Comparison of ENCODE assay signal across 8 mouse cellular contexts in the genomic region with DNA sequence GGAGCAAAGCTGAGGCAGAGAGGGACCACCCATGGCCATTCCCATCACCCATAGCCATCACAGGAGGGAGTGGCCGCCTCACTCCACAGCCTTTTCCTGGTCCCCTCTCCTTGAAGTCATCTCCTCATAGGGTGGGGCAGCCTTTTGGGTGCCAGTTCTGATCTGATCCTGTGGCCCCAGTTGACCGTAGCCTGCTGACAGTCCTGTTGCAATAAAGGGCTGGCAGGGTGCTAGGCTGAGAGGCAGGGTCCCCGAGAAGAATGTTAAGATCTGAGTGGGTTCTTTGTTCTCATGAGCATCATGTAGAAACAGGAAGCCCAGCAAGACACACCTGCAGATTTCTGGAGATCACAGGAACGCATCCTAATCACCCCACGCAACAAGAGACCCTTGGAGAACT. TPM values are rescaled to one million over a fixed set of nuclear protein-coding genes. Genes with fewer than 3 reads are reported as not detected.
DNase-seq lines count a peak whose midpoint lies in the region; ATAC-seq lines count a peak whose summit lies in the region.

No protein-coding gene starts in this region.

- no peaks in the 10 kb centered on the region for H3K9me3 ChIP-seq in embryonic facial prominence, embryonic 11.5 days (replicated peaks; ENCODE audit: control insufficient read depth, low read length)
- no peaks in the 10 kb centered on the region for H3K9me3 ChIP-seq in hindbrain, embryonic 15.5 days

- no peak for ATAC-seq in embryonic facial prominence, embryonic 11.5 days (replicated peaks; ENCODE audit: insufficient number of reproducible peaks, low FRiP score, low TSS enrichment, low read depth)
- ATAC-seq in hindbrain, embryonic 15.5 days (ENCODE audit: low FRiP score, low read depth): no peak

- H3K9ac ChIP-seq in embryonic facial prominence, embryonic 11.5 days (replicated peaks; ENCODE audit: low read length): peak overlapping the region; percentile 90
- H3K9ac ChIP-seq in hindbrain, embryonic 15.5 days: no peak overlapping the region

- peak overlapping the region; percentile 65 for H3K4me3 ChIP-seq in embryonic facial prominence, embryonic 11.5 days (ENCODE audit: low read depth, low read length)
- 0 out of 2 replicates have a peak overlapping the region, but pooled peaks have one; percentile 35 for H3K4me3 ChIP-seq in hindbrain, embryonic 15.5 days

- intact Hi-C loops in left cerebral cortex, postnatal 14 days (cut with DNase I): no loop called here

- H3K4me1 ChIP-seq in embryonic facial prominence, embryonic 11.5 days (ENCODE audit: control insufficient read depth, insufficient read depth, low read length): peaks cover 6% of the 10 kb centered on the region
- peaks cover 14% of the 10 kb centered on the region for H3K4me1 ChIP-seq in hindbrain, embryonic 15.5 days (replicated peaks)

- peak overlapping the region; percentile 88 for H3K4me2 ChIP-seq in embryonic facial prominence, embryonic 11.5 days (ENCODE audit: low read depth, low read length)
- H3K4me2 ChIP-seq in hindbrain, embryonic 15.5 days: peak overlapping the region; percentile 70

- no peaks in the 10 kb centered on the region for H3K27me3 ChIP-seq in embryonic facial prominence, embryonic 11.5 days (ENCODE audit: control insufficient read depth, insufficient read depth, low read length)
- no peaks in the 10 kb centered on the region for H3K27me3 ChIP-seq in hindbrain, embryonic 15.5 days

- whole genome bisulfite sequencing in embryonic facial prominence, embryonic 11.5 days: 90% methylated on average over 5 of the region's 5 CpGs
- 89% methylated on average over 5 of the region's 5 CpGs for WGBS in hindbrain, embryonic 15.5 days

- no peaks in the 10 kb centered on the region; the same call in 1 of the 2 replicates for H3K36me3 ChIP-seq in embryonic facial prominence, embryonic 11.5 days (replicated peaks; ENCODE audit: control insufficient read depth, insufficient read depth, low read depth, low read length)
- H3K36me3 ChIP-seq in hindbrain, embryonic 15.5 days: no peaks in the 10 kb centered on the region

- DNase-seq in heart, adult 11 months: peak; percentile 98
- no peak for DNase-seq in heart, adult 8-10 months (ENCODE audit: low spot score)
- no peak for DNase-seq in embryonic facial prominence, embryonic 11.5 days (ENCODE audit: low spot score)
- DNase-seq in lung, postnatal 36 days: peak; percentile 72
- DNase-seq in thymus, postnatal 4 days: no peak
- DNase-seq in left cerebral cortex, postnatal 14 days (ENCODE audit: low spot score in 2 of 2): no peak
- DNase-seq in cerebellum, adult 11-12 months: no peak

- H3K27ac ChIP-seq in embryonic facial prominence, embryonic 11.5 days (replicated peaks; ENCODE audit: low read depth, low read length): no peak overlapping the region
- H3K27ac ChIP-seq in hindbrain, embryonic 15.5 days (replicated peaks): no peak overlapping the region

RNA-seq across cellular contexts. Expression of gene Hspa12b, which starts 1.1 kb away (rescaled TPM):
- total RNA-seq in heart, adult 8-10 months (2022): 10 to 100 TPM; 21.5 to 33.7 (median 31.0) TPM
- 6.3 and 6.6 TPM in 2 replicates for polyA plus RNA-seq in embryonic facial prominence, embryonic 11.5 days (2014; fragmentation: Nextera tagmentation; extraction: Ambion mirVana)
- 4.7 and 4.8 TPM in 2 replicates for polyA plus RNA-seq in hindbrain, embryonic 15.5 days (2015; fragmentation: Nextera tagmentation; extraction: Ambion mirVana)
- total RNA-seq in left cerebral cortex, postnatal 14 days (2021): 10 to 100 TPM; 10.2 to 10.8 TPM

RNA-seq across cellular contexts. Expression of gene Gm11037, which starts 5.1 kb away (rescaled TPM):
- total RNA-seq in heart, adult 8-10 months (2022): not detected
- polyA plus RNA-seq in embryonic facial prominence, embryonic 11.5 days (2014; fragmentation: Nextera tagmentation; extraction: Ambion mirVana): not detected in 2 replicates
- polyA plus RNA-seq in hindbrain, embryonic 15.5 days (2015; fragmentation: Nextera tagmentation; extraction: Ambion mirVana): not detected in 2 replicates
- total RNA-seq in left cerebral cortex, postnatal 14 days (2021): not detected

RNA-seq across cellular contexts. Expression of gene 1700037H04Rik, which starts 31.7 kb away (rescaled TPM):
- total RNA-seq in heart, adult 8-10 months (2022): 10 to 100 TPM in 3 of 4 experiments, 1 to 10 TPM in 1; 9.7 to 12.1 (median 10.5) TPM
- polyA plus RNA-seq in embryonic facial prominence, embryonic 11.5 days (2014; fragmentation: Nextera tagmentation; extraction: Ambion mirVana): 81.2 and 88.3 TPM in 2 replicates
- 86.4 and 90.9 TPM in 2 replicates for polyA plus RNA-seq in hindbrain, embryonic 15.5 days (2015; fragmentation: Nextera tagmentation; extraction: Ambion mirVana)
- 10 to 100 TPM; 74.6 to 83.3 TPM for total RNA-seq in left cerebral cortex, postnatal 14 days (2021)

RNA-seq across cellular contexts. Expression of gene Siglec1, which starts 41.6 kb away (rescaled TPM):
- total RNA-seq in heart, adult 8-10 months (2022): 1 to 10 TPM in 3 of 4 experiments, under 1 TPM in 1; 0.98 to 2.4 (median 1.5) TPM
- 0.07 and 0.11 TPM in 2 replicates for polyA plus RNA-seq in embryonic facial prominence, embryonic 11.5 days (2014; fragmentation: Nextera tagmentation; extraction: Ambion mirVana)
- 0.22 and 0.63 TPM in 2 replicates for polyA plus RNA-seq in hindbrain, embryonic 15.5 days (2015; fragmentation: Nextera tagmentation; extraction: Ambion mirVana)
- under 1 TPM; 0.51 to 0.59 TPM for total RNA-seq in left cerebral cortex, postnatal 14 days (2021)

RNA-seq across cellular contexts. Expression of gene Cenpb, which starts 51.7 kb away (rescaled TPM):
- 10 to 100 TPM; 89.5 to 93.4 (median 90.3) TPM for total RNA-seq in heart, adult 8-10 months (2022)
- 5.8 and 6.1 TPM in 2 replicates for polyA plus RNA-seq in embryonic facial prominence, embryonic 11.5 days (2014; fragmentation: Nextera tagmentation; extraction: Ambion mirVana)
- 15.2 and 15.5 TPM in 2 replicates for polyA plus RNA-seq in hindbrain, embryonic 15.5 days (2015; fragmentation: Nextera tagmentation; extraction: Ambion mirVana)
- total RNA-seq in left cerebral cortex, postnatal 14 days (2021): 10 to 100 TPM; 89.7 to 97.4 TPM

Comparison
In these comparisons a context has a peak if more than half of its experiments do, and no peak if none do; other contexts are left out.
1. DNase-seq: peak in heart, adult 11 months (single experiment) and lung, postnatal 36 days (single experiment); none in heart, adult 8-10 months (single experiment), embryonic facial prominence, embryonic 11.5 days (single experiment), thymus, postnatal 4 days (single experiment), left cerebral cortex, postnatal 14 days (0 of 2) and cerebellum, adult 11-12 months (single experiment).
2. RNA of gene 1700037H04Rik, which starts 31.7 kb away (total RNA-seq): 74.6 to 83.3 TPM in left cerebral cortex, postnatal 14 days; 9.7 to 12.1 TPM in heart, adult 8-10 months; every median in the first group is over 4 times any median in the second.